Mouse (Mus musculus): Measurements from ENCODE around the gene Sh3bp4. TPM values are rescaled to one million over a fixed set of nuclear protein-coding genes. Genes with fewer than 3 reads are reported as not detected.

Gene Sh3bp4
- polyA plus RNA-seq (2015; fragmentation: Nextera tagmentation; extraction: Ambion mirVana): 13.7 and 17.0 TPM in 2 replicates

GRCm38 (mm10) chr1:89070103-89070700, at the start of gene Sh3bp4:
TSS of gene Sh3bp4 (plus strand) at chr1:89070415.
- Histone ChIP-seq H3K27ac (ENCODE audit: low read depth, low read length) (peak within 1 kb of the TSS; percentile 82), H3K4me3 (ENCODE audit: low read length) (peak within 1 kb of the TSS; percentile 89), H3K36me3 (ENCODE audit: control insufficient read depth, insufficient read depth, low read length) (no peaks in the 10 kb centered on the region), H3K27me3 (replicated peaks; ENCODE audit: control insufficient read depth, insufficient read depth, low read length) (no peaks in the 10 kb centered on the region), H3K4me1 (ENCODE audit: control insufficient read depth, insufficient read depth, low read depth, low read length) (peaks cover 25% of the 10 kb centered on the region), H3K9ac (ENCODE audit: low read depth, low read length) (peak within 1 kb of the TSS; percentile 77), H3K9me3 (ENCODE audit: control insufficient read depth, low read length) (no peaks in the 10 kb centered on the region), H3K4me2 (ENCODE audit: low read length) (peak within 1 kb of the TSS; percentile 74)
- peak; percentile 94 for ATAC-seq
- WGBS: under 1% methylated on average over 63 of the region's 63 CpGs

GRCm38 (mm10) chr1:89022997-89023396, 47.2 kb upstream of the Sh3bp4 start:
- Histone ChIP-seq H3K36me3 (ENCODE audit: control insufficient read depth, insufficient read depth, low read length) (no peaks in the 10 kb centered on the region), H3K4me2 (ENCODE audit: low read length) (no peak overlapping the region), H3K4me3 (ENCODE audit: low read length) (no peak overlapping the region), H3K9ac (ENCODE audit: low read depth, low read length) (no peak overlapping the region), H3K27ac (ENCODE audit: low read depth, low read length) (no peak overlapping the region), H3K4me1 (ENCODE audit: control insufficient read depth, insufficient read depth, low read depth, low read length) (peaks cover 3% of the 10 kb centered on the region), H3K27me3 (replicated peaks; ENCODE audit: control insufficient read depth, insufficient read depth, low read length) (no peaks in the 10 kb centered on the region), H3K9me3 (ENCODE audit: control insufficient read depth, low read length) (no peaks in the 10 kb centered on the region)
- no peak for ATAC-seq
- WGBS: 88% methylated on average over 7 of the region's 7 CpGs

GRCm38 (mm10) chr1:89024696-89025612, 45.3 kb upstream of the Sh3bp4 start:
- Histone ChIP-seq H3K27me3 (replicated peaks; ENCODE audit: control insufficient read depth, insufficient read depth, low read length) (no peaks in the 10 kb centered on the region), H3K4me3 (ENCODE audit: low read length) (no peak overlapping the region), H3K27ac (ENCODE audit: low read depth, low read length) (no peak overlapping the region), H3K9me3 (ENCODE audit: control insufficient read depth, low read length) (no peaks in the 10 kb centered on the region), H3K9ac (ENCODE audit: low read depth, low read length) (no peak overlapping the region), H3K4me1 (ENCODE audit: control insufficient read depth, insufficient read depth, low read depth, low read length) (peaks cover 3% of the 10 kb centered on the region), H3K4me2 (ENCODE audit: low read length) (no peak overlapping the region), H3K36me3 (ENCODE audit: control insufficient read depth, insufficient read depth, low read length) (no peaks in the 10 kb centered on the region)
- no peak for ATAC-seq
- 75% methylated on average over 9 of the region's 9 CpGs for WGBS

- Histone ChIP-seq H3K36me3 (ENCODE audit: control insufficient read depth, insufficient read depth, low read length) (no peaks in the 10 kb centered on the region), H3K9me3 (ENCODE audit: control insufficient read depth, low read length) (no peaks in the 10 kb centered on the region), H3K4me3 (ENCODE audit: low read length) (no peak overlapping the region), H3K27ac (ENCODE audit: low read depth, low read length) (no peak overlapping the region), H3K9ac (ENCODE audit: low read depth, low read length) (no peak overlapping the region), H3K4me2 (ENCODE audit: low read length) (no peak overlapping the region), H3K4me1 (ENCODE audit: control insufficient read depth, insufficient read depth, low read depth, low read length) (peaks cover 3% of the 10 kb centered on the region), H3K27me3 (replicated peaks; ENCODE audit: control insufficient read depth, insufficient read depth, low read length) (no peaks in the 10 kb centered on the region)
- WGBS: 46% methylated on average over 1 of the region's 1 CpGs
- no peak for ATAC-seq
These were observed 44.2 kb upstream of the Sh3bp4 start for GRCm38 (mm10) chr1:89026040-89026439.

- H3K4me1 ChIP-seq (ENCODE audit: control insufficient read depth, insufficient read depth, low read depth, low read length): peaks cover 3% of the 10 kb centered on the region
- H3K4me3 ChIP-seq (ENCODE audit: low read length): no peak overlapping the region
- no peak for ATAC-seq
- WGBS: 70% methylated on average over 11 of the region's 11 CpGs
- no peak overlapping the region for H3K27ac ChIP-seq (ENCODE audit: low read depth, low read length)
- H3K4me2 ChIP-seq (ENCODE audit: low read length): no peak overlapping the region
- no peaks in the 10 kb centered on the region for H3K9me3 ChIP-seq (ENCODE audit: control insufficient read depth, low read length)
- H3K9ac ChIP-seq (ENCODE audit: low read depth, low read length): no peak overlapping the region
- no peaks in the 10 kb centered on the region for H3K36me3 ChIP-seq (ENCODE audit: control insufficient read depth, insufficient read depth, low read length)
- H3K27me3 ChIP-seq (replicated peaks; ENCODE audit: control insufficient read depth, insufficient read depth, low read length): no peaks in the 10 kb centered on the region
These were observed 40.9 kb upstream of the Sh3bp4 start for GRCm38 (mm10) chr1:89029136-89029927.

- no peaks in the 10 kb centered on the region for H3K36me3 ChIP-seq (ENCODE audit: control insufficient read depth, insufficient read depth, low read length)
- no peak overlapping the region for H3K4me3 ChIP-seq (ENCODE audit: low read length)
- H3K4me2 ChIP-seq (ENCODE audit: low read length): no peak overlapping the region
- no peaks in the 10 kb centered on the region for H3K4me1 ChIP-seq (ENCODE audit: control insufficient read depth, insufficient read depth, low read depth, low read length)
- H3K9ac ChIP-seq (ENCODE audit: low read depth, low read length): no peak overlapping the region
- H3K27me3 ChIP-seq (replicated peaks; ENCODE audit: control insufficient read depth, insufficient read depth, low read length): no peaks in the 10 kb centered on the region
- 80% methylated on average over 8 of the region's 8 CpGs for WGBS
- H3K9me3 ChIP-seq (ENCODE audit: control insufficient read depth, low read length): no peaks in the 10 kb centered on the region
- no peak for ATAC-seq
- H3K27ac ChIP-seq (ENCODE audit: low read depth, low read length): no peak overlapping the region
These were observed 36.6 kb upstream of the Sh3bp4 start for GRCm38 (mm10) chr1:89033661-89034060.

GRCm38 (mm10) chr1:89034061-89034460, 36.2 kb upstream of the Sh3bp4 start:
- ATAC-seq: no peak
- 68% methylated on average over 4 of the region's 4 CpGs for WGBS
- no peak overlapping the region for H3K27ac ChIP-seq (ENCODE audit: low read depth, low read length)

GRCm38 (mm10) chr1:89035115-89035514, 35.1 kb upstream of the Sh3bp4 start:
- H3K27me3 ChIP-seq (replicated peaks; ENCODE audit: control insufficient read depth, insufficient read depth, low read length): no peaks in the 10 kb centered on the region
- H3K4me1 ChIP-seq (ENCODE audit: control insufficient read depth, insufficient read depth, low read depth, low read length): no peaks in the 10 kb centered on the region
- H3K4me3 ChIP-seq (ENCODE audit: low read length): no peak overlapping the region
- H3K9me3 ChIP-seq (ENCODE audit: control insufficient read depth, low read length): no peaks in the 10 kb centered on the region
- H3K27ac ChIP-seq (ENCODE audit: low read depth, low read length): no peak overlapping the region
- 89% methylated on average over 5 of the region's 5 CpGs for WGBS
- H3K9ac ChIP-seq (ENCODE audit: low read depth, low read length): no peak overlapping the region
- ATAC-seq: no peak
- no peaks in the 10 kb centered on the region for H3K36me3 ChIP-seq (ENCODE audit: control insufficient read depth, insufficient read depth, low read length)
- no peak overlapping the region for H3K4me2 ChIP-seq (ENCODE audit: low read length)

More at GRCm38 (mm10) chr1:89034061-89034460, 36.2 kb upstream of the Sh3bp4 start:
- H3K9ac ChIP-seq (ENCODE audit: low read depth, low read length): no peak overlapping the region
- H3K36me3 ChIP-seq (ENCODE audit: control insufficient read depth, insufficient read depth, low read length): no peaks in the 10 kb centered on the region
- no peaks in the 10 kb centered on the region for H3K4me1 ChIP-seq (ENCODE audit: control insufficient read depth, insufficient read depth, low read depth, low read length)
- no peak overlapping the region for H3K4me2 ChIP-seq (ENCODE audit: low read length)
- no peaks in the 10 kb centered on the region for H3K27me3 ChIP-seq (replicated peaks; ENCODE audit: control insufficient read depth, insufficient read depth, low read length)
- no peak overlapping the region for H3K4me3 ChIP-seq (ENCODE audit: low read length)
- H3K9me3 ChIP-seq (ENCODE audit: control insufficient read depth, low read length): no peaks in the 10 kb centered on the region

- Histone ChIP-seq H3K36me3 (ENCODE audit: control insufficient read depth, insufficient read depth, low read length) (no peaks in the 10 kb centered on the region), H3K9me3 (ENCODE audit: control insufficient read depth, low read length) (no peaks in the 10 kb centered on the region), H3K9ac (ENCODE audit: low read depth, low read length) (no peak overlapping the region), H3K4me2 (ENCODE audit: low read length) (no peak overlapping the region), H3K4me3 (ENCODE audit: low read length) (no peak overlapping the region), H3K4me1 (ENCODE audit: control insufficient read depth, insufficient read depth, low read depth, low read length) (no peaks in the 10 kb centered on the region), H3K27ac (ENCODE audit: low read depth, low read length) (no peak overlapping the region), H3K27me3 (replicated peaks; ENCODE audit: control insufficient read depth, insufficient read depth, low read length) (no peaks in the 10 kb centered on the region)
- ATAC-seq: no peak
- WGBS: 63% methylated on average over 2 of the region's 2 CpGs
These were observed 30.4 kb upstream of the Sh3bp4 start for GRCm38 (mm10) chr1:89039836-89040235.
